Mouse (Mus musculus): ENCODE measurements around the gene Rhbdf1.

Gene Rhbdf1

DNA sequence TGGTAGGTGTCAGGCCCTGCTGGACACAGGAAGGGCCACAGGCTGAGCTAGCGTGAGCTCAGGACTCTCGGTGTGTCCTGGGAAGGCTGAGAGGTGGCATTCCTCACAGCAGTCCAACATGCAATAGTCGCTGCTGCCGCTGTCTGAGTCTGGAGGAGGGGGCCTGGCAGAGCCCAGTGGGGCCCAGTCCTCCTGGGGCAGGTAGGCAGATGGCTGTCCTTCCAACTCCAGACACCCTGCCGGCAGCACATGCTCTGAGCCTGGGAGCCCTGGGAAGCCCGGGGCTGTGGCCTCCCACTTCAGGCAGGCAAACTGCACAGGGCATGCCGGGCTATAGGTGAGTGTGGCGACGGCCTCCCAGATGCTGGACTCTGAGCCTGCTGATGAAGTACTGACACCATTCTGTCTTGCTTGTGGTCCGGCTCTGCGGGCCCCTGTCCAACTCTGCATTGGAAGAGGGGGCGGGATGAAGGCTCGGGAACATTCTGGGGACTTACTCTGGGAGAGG is 31.4 kb downstream of the Rhbdf1 start:
- no peak for DNase-seq (ENCODE audit: low read depth, low spot score)

DNA sequence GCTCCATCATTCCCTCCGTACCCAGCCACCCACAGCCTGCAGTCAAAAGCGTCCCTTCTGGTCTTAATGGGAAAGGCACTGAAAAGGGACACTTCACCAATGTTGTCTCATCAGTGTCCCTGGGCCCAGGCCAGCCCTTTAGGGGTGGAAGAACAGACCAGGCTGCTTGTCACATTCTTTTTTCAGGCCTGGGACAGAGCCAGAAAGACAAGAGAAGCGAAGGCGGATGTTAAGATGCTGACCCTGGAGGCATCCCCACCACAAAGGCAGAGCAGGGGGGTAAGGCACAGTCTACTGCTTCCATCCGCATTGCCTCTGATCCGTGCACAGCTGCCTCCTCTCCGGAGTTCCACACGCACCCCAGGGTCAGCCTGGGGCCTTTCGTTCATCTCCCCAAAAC is 32.0 kb downstream of the Rhbdf1 start:
- no peak for DNase-seq (ENCODE audit: low read depth, low spot score)

DNA sequence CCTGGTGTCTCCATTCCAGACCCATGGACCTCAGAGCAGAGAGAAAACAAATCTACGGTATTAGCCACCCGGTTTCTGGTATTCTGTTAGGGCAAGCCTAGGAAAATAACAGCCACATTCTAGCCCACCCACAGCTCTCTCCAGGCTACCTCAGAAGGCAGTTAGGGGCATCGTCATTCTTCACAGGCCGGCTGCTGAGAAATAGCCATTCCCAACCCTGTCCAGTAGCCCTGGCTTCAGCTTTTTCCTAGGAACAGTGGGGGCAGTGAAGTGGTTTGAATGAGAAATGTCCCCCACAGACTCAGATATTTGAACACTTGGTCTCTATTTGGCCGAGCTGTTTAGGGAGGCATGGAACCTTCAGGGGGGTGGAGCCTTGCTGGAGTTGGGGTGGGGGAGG is 32.7 kb downstream of the Rhbdf1 start:
- no peak for DNase-seq (ENCODE audit: low read depth, low spot score)

DNA sequence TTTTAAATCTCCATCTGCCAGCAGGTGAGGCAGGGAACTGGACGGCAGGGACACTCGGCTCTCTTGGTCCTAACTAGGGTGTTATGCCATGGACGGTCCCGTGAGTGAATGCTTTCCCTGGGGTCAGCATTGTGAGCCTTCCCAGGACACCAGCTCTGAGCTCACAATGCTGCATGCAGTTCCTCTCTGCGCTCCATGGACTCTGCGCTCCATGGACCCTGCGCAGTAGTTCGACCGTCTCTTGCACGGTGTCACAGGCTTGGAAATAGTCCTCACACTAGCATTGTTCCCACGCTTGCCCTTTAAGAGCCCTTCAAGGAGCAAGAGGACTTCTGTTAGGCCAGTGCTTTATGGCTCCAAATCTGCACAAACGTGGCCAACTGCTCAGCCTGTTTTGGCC is 33.2 kb downstream of the Rhbdf1 start:
- no peak for DNase-seq (ENCODE audit: low read depth, low spot score)

DNA sequence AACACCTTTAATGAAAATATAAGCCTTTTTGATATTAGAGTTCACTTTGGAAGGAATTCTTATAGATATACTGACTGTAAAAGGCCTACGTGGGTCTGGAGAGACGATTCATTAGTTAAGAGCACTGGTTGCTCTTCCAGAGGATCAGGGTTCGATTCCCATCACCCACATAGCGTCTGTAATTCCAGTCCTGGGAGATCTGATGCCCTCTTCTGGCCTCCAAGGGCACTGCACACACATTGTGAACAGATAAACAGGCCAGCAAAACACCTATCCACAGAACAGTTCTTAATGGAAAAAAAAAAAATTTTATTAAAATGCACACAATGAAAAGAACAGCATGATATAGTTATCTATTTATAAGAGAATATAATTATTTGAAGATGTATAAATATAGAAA is 34.8 kb downstream of the Rhbdf1 start:
- DNase-seq (ENCODE audit: low read depth, low spot score) = no peak

DNA sequence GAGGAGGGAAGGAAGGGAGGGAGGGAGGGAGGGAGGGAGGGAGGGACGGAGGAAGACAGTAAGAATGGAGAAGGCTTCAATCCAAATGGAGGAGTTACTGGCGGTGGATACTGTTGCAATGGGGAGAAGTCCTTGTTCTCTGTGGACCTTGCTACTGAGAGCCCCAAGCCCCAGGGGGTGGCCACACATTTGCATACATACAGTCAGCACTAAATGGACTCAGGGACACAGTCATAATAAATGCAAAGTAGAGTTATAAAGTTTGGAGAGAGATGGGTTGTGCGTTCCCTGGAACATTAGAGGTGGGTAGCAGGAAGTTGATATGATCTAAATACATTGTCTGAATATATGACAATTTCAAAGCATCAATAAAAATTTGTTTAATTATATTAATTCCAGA is 36.1 kb downstream of the Rhbdf1 start:
- DNase-seq (ENCODE audit: low read depth, low spot score) = no peak

DNA sequence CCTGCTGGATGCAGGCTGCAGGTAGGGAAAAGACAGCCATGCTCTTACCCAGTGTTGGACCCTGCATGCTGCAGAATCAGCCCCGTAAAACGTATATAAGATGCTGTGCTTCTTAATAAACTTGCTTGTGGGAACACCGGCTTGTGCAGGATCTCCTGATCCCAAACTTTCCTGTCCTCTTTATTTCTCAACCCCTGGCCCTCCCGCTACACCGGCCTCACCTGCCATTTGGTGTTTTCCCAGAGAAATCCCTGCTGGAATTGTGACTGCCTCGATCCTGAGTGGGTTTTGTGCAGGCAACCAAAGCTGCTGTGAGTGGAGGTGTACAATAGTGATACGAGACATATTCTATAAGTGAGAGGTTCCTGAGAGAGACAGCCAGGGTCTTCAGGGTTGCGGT is 37.6 kb downstream of the Rhbdf1 start:
- no peak for DNase-seq (ENCODE audit: low read depth, low spot score)

DNA sequence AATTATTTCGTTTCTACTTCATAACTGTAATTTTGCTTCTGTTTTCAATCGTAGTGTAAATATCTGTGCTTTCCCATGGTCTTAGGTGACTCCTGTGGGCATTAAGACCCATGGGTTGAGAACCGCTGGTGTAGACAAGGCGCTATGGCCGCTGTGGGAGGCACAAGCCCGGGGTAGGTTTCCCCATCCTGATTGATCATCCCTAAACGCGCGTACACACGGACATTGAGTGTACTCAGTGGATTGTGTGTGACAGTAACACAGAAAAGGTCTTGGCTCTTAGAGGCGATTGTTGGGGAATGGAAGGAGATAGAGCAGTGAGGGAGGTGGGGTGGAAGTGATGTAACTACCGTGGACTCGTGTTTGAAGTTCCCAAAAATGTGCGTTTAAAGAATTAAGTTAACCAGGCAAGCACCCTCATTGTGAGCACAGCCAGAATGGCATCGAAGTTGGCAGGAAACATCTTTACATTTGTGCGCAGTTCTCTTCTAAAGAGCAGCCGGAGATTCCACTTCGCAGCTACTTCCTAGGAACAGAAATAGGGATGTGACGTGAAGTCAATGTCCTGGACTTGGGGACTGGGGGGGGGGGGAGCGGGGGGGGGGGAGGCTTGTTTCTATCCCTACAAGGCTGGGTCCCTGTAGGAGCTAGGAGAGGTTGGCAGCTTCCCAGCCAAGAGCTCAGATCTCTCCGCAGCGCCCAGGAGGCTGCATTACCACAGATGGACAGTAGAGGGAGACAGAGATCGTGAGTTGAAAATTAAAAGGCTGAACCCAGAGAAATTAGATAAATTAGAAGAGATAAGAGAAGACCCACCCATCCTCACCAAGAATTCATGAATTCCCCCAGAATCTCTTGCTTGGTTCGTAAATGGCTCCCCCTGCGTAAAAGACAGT is 39.9 kb downstream of the Rhbdf1 start:
- peak; percentile 51 for DNase-seq (ENCODE audit: low read depth, low spot score)

DNA sequence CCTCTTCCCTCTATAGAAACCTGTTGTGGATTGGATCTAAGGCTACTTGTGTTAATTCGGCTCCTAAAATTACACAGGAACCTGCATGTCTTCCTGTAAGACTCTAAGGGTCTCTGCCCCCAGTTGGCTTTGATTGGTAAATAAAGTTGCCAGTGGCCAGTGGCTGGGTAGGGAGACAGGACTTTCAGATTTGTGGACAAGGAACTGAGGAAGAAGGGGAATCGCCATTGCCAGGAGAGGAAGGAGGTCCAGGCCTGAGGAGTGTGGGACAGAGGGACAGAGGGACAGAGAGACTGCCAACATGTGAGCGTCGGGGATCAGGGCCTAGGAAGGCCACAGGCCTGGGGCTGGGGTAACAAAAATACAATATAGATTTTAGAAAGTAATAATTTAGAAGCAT is 40.9 kb downstream of the Rhbdf1 start:
- no peak for DNase-seq (ENCODE audit: low read depth, low spot score)

DNA sequence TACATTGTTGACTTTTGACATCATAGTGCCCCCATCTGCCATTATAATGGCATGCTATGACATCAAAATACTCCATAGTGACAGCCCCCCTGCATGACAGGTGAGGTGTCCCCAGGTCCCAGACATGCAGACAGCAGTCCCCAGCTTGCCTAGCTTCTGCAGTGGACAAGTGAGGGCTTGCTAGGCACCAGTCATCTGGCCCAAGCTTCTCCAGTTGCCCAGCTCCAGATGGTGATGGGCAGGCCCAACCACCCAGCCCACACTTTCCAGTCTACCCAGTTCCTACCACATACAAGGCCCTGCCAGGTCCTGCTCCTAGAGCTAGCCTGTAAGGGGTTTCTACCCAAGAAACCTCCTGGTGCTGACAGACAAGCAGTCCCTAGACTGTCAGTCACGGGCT is 43.6 kb downstream of the Rhbdf1 start:
- no peak for DNase-seq (ENCODE audit: low read depth, low spot score)

DNA sequence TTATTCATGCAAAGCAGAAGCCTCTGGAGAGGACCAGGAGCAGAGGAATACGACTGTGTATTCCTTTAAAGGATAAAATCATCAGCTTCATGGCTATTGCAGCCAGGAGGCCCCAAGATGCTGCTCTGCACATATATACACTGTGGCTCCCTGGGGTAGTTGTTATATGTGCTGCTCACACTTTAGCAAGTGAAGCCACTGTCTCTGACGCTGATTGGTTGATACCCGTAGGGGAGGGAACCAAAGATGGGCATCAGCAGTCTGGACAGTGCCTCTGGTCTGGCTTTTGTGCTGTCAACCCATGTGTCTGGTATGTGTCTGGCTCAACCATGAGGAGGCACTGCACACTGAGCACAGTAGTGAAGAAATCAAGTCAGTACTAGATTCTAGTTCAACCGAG is 55.4 kb downstream of the Rhbdf1 start:
- DNase-seq (ENCODE audit: low read depth, low spot score) = no peak

DNA sequence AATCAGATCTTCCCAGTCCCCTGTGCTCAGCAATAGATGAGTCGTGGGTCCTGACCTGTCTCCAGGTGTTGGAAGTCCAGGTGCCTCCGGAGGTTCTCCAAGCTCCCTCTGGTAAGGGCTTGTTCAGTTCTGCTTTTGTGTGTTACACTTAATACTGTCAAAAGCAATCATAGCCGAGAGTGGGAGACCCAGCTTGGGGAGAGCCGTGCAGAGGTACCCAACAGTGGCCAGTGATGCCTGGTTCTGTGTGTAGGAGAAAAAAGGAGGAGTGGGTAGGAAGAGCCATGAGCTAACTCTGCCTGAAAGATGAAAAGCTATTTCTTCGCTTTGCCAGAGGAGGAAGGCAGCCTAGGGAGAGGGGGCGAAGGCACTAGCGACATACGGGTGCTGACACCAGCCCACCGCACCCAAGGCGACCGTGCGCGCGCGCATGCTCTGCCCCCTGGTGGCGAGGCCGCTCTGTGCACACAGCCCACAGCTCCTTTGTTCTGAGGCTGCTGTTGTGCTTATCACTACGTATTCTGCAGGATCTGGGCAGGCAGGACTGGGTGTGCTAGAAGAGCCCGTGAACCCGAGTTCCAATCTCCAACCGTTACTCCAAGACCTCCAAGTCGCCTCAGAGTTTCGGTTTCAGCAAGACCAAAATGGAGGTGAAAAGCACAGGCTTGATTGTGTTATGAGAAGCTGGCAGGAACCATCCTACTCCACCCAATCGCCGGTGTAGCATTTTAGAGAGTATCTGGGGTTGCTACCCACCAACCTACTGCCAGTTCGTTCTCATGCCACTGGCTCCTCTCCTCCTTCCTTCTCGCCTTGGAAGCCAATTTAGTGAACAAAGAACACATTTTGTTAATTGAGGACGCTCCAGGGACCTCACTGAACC is 59.9 kb downstream of the Rhbdf1 start:
- peak; percentile 74 for DNase-seq (ENCODE audit: low read depth, low spot score)

DNA sequence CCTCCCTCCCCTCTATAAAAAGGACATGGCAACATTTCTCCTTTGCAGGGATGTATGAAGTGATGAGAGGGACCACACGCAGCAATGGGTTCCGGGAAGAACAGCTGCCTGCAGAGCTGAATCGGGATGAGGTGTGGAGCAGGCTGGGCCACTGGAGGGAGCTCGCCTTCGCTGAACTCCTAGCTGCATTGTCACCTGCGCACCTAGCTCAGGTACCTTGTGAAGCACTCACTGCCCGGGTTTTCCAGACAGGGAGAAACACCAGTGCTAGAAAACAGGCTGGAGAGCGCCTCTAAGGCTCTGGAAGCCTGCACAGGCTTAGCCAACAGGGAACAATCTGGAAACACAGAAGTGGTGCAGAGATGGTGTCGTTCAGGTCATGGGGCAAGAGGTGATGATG is 60.6 kb downstream of the Rhbdf1 start:
- no peak for DNase-seq (ENCODE audit: low read depth, low spot score)

DNA sequence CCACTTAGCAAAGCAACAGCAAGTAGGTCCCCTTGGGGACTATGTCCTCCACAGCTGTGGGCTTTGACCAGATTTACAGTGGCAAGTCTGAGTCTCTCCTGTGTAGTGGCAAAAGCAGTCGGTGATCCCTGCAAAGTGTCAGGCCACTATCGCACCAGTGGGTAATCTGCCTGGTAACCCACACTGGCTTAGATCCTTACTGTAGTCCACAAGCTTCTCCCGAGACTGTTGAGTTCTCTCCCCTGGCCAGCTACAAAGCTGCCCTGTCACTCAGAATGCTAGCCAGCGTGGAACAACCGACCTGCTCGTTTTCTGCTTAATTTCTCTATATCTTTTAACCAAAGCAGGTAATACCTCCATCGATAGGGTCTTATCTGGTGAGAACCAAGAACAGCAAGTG is 61.8 kb downstream of the Rhbdf1 start:
- no peak for DNase-seq (ENCODE audit: low read depth, low spot score)

Data from embryo, embryonic 11.5 days (tissue).